Mouse (Mus musculus) gastrocnemius, adult 2 months (tissue): ENCODE measurements around the gene Plekhm3. TPM values are rescaled to one million over a fixed set of nuclear protein-coding genes. Genes with fewer than 3 reads are reported as not detected.

Experiments used
- DNase-seq: peaks from one replicate; pipeline ENCODE4 v3.0.0; 2022
- H3K27ac ChIP-seq: fragments of 200-600 bp; 2 replicates; pipeline ENCODE4 v1.8.1; 2022; ENCODE audit warnings: mild to moderate bottlenecking
- H3K4me3 ChIP-seq: fragments of 200-600 bp; 2 replicates; pipeline ENCODE4 v1.8.1; 2022; ENCODE audit warnings: mild to moderate bottlenecking, moderate library complexity
- CTCF ChIP-seq: fragments of 200-600 bp; IDR thresholded peaks from 2 replicates; pipeline ENCODE4 v1.8.1; 2022; ENCODE audit warnings: antibody characterized with exemption, mild to moderate bottlenecking, moderate library complexity
- intact Hi-C: fragments of 180-260 bp; cut with DNase I; formaldehyde crosslinking; loops from one replicate; pipeline ENCODE4 v1.15.1; 2025
- total RNA-seq, 2 experiments: library from RNA; stranded (reverse); gene quantifications; 2 replicates each; pipeline ENCODE4 v1.2.3; 2021

The Plekhm3 gene
- total RNA-seq, 2 experiments from 2014 or later, result 6.6 to 7.9 TPM

- no peak for DNase-seq
- H3K27ac ChIP-seq, result no peak overlapping the region
- intact Hi-C loops, result no loop called here
- no peak overlapping the region for H3K4me3 ChIP-seq
- no peak for TF ChIP-seq CTCF
These were observed 125.1 kb downstream of the Plekhm3 start for GRCm38 (mm10) chr1:64831552-64831951.

DNA sequence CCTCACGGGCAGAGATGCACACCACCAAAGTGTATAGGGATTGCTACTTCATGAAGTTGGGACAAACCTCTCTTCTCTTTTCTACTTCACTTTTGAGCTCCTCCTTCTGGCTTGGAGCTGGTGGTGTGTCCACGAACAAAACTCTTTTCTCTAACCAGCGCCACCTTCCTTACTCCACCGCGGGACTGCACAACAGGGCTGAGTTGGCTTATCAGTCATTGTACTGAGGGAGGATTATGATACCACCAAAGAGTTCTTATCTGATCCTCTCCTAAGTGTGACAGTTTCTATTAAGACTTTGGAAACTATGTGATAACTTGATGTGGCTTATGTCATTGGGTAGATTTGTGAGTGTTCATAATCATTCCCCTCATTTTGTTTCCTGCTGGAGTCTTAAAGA is 129.2 kb downstream of the Plekhm3 start:
- Histone ChIP-seq H3K27ac (no peak overlapping the region), H3K4me3 (no peak overlapping the region)
- DNase-seq, result no peak
- intact Hi-C loops, result no loop called here
- TF ChIP-seq CTCF, result no peak

DNA sequence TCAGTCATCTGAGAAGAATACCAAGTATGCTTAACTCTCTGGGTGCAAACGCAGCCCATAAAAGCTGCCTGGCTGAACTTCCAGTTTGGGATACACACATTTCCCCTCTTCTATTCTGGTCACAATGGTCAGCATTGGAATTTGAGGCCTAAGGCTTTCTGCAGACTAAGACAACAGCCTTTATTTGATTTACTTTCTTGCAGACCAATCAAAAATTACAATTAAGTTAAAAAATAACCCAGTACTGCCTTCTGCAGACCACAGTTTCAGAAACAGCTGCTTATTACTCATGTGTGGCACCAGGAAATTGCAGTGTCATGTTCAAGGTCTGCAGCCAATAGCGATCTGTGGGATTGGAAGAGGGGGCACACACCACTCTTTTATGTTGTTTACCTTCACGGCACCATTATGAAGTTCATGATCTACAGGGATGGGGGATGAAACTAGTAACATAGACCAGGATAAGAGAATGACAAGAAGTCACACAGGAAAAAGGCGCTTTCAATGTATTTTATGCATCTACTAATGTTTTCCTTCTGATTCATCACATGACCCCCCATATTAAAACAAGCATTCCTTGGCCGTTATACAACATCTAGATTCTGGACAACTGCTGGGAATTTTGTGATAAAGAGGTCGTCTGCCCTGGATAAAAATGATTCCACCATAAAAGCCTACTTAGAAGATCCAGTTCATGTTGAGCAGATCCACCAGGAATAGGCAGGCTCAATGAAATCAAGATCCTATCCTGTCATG is 130.1 kb downstream of the Plekhm3 start:
- intact Hi-C loops, result no loop called here
- Histone ChIP-seq H3K27ac (no peak overlapping the region), H3K4me3 (no peak overlapping the region)
- no peak for DNase-seq
- TF ChIP-seq CTCF, result no peak

DNA sequence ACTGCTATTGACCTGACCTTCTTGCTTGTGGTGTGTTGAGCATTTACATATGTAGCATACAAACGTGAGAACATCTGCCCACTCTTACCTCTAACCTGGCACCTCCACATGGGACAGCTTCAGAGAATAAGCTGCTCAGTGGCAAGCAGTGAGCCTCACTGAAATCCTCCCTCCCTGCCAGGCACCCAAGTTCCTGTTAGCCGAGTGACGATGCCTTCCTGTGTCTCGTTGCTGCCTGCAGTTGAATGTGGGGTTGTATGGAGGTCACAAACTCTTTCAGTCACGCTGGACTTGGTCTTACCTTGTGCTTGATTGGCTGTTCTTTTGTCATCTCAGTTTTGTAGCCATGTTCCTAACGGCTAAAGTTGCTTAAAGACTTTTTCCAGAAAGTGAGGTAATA is 133.1 kb downstream of the Plekhm3 start:
- TF ChIP-seq CTCF, result no peak
- no peak overlapping the region for H3K4me3 ChIP-seq
- intact Hi-C loops, result no loop called here
- no peak overlapping the region for H3K27ac ChIP-seq
- no peak for DNase-seq

DNA sequence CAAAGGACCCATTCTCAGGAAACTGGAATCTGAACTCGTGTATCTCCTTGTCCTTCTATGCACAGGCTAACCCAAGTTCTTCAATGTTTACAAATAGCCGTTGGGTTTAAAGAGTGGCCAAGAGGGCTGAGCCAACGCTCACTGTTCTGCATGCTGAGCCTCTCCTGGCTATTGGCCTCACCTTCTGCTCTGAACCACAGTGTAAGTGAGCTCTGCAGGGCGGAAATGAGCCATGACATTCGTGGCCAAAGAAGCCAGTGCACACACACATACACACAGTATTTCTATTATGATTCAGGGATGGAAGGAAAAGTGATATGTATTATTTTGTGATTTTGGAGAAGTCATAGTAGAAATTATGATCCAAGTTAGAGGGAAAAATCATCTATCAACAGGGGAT is 138.9 kb downstream of the Plekhm3 start:
- intact Hi-C loops, result loop anchor here (5.0 kb wide), 1 partner anchor 45 kb away; no protein-coding TSS in a partner anchor
- Histone ChIP-seq H3K27ac (no peak overlapping the region), H3K4me3 (no peak overlapping the region)
- no peak for DNase-seq
- no peak for TF ChIP-seq CTCF

DNA sequence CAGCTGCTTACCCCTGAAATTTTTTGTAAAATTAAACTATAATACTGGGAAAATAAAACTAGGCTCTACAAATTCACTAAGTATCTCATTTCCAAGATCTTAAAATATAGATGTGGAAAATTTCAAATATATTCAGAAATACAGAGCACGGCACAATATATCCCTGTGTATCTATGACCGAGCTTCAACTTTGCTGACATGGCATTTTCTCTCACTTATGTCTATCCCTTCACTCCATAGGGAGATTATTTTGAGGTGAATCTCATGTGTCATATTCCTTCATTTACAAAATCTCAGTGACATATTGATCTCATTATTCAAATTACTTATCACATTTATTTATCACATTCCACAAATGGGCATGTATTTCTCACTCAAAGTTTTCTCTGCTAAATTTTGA is 143.4 kb downstream of the Plekhm3 start:
- intact Hi-C loops, result no loop called here
- TF ChIP-seq CTCF, result no peak
- H3K27ac ChIP-seq, result no peak overlapping the region
- no peak for DNase-seq
- no peak overlapping the region for H3K4me3 ChIP-seq

DNA sequence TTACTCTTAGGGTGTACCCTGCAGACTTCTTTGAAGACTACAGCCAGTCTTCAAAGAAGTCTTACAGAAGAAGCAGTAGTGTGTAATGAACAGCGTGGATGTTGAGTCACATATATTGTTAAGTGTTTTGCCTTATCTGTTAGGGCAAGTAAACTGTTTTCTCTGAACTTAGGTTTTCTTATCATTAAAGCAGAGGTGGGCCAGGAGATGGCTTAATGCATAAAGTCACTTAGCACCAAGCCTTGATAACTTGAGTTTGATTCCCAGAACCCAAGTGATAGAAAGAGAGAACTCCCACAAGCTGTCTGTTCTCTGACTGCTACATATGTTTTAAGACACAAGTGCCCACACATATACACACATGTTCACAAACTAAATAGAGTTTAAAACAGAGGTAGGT is 144.7 kb downstream of the Plekhm3 start:
- no peak for TF ChIP-seq CTCF
- DNase-seq, result no peak
- H3K27ac ChIP-seq, result no peak overlapping the region
- intact Hi-C loops, result no loop called here
- no peak overlapping the region for H3K4me3 ChIP-seq

DNA sequence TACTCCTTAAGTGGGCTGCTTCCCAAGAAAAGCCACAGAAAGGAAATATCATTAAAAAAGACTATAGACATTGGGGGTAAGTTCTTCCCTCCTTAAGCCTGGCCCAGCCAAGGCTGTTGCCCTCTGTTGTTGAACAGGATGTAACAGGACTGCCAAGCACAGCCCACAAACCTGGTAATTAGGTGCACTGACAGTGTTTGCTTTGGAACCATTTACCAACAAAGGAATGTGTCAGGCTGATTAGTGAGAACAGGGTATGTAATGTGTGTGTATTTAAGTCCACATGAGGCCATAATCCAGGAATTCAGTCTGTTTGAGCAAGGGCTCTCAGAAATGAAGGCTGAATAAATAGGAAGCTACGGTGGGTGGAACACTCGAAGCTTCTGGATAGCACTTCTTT is 147.5 kb downstream of the Plekhm3 start:
- Histone ChIP-seq H3K27ac (no peak overlapping the region), H3K4me3 (no peak overlapping the region)
- intact Hi-C loops, result no loop called here
- no peak for TF ChIP-seq CTCF
- DNase-seq, result no peak

- Histone ChIP-seq H3K27ac (no peak overlapping the region), H3K4me3 (no peak overlapping the region)
- DNase-seq, result peak; percentile 37
- TF ChIP-seq CTCF, result no peak
- intact Hi-C loops, result no loop called here
These were observed 148.9 kb downstream of the Plekhm3 start for GRCm38 (mm10) chr1:64807766-64808165.

GRCm38 (mm10) chr1:64805217-64805616 is 151.4 kb downstream of the Plekhm3 start:
- no peak for TF ChIP-seq CTCF
- Histone ChIP-seq H3K27ac (no peak overlapping the region), H3K4me3 (no peak overlapping the region)
- intact Hi-C loops, result no loop called here
- no peak for DNase-seq

- Histone ChIP-seq H3K4me3 (no peak overlapping the region), H3K27ac (no peak overlapping the region)
- DNase-seq, result no peak
- TF ChIP-seq CTCF, result no peak
- intact Hi-C loops, result no loop called here
These were observed 154.0 kb downstream of the Plekhm3 start for GRCm38 (mm10) chr1:64802631-64803030.

DNA sequence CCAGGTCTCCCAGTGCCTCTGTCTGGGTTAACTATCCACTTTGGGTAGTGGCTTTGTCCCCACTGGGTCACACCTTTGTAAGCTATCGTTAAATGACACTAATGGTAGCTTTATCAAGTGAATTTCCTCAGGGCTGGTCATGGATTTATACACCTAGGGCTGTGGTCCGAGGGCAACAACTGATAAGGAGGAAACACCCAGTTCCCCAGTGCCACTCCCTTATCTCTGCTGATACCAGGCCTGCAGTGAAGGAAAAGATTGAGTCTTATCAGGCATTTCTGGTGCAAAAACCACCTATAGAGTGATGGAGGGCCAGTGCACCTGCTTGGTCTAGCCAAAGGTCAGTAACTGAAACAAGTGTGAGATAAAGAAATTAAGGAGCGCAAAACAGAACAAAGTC is 159.0 kb downstream of the Plekhm3 start:
- intact Hi-C loops, result loop anchor here (5.0 kb wide), 1 partner anchor 45 kb away; no protein-coding TSS in a partner anchor
- TF ChIP-seq CTCF, result no peak

DNA sequence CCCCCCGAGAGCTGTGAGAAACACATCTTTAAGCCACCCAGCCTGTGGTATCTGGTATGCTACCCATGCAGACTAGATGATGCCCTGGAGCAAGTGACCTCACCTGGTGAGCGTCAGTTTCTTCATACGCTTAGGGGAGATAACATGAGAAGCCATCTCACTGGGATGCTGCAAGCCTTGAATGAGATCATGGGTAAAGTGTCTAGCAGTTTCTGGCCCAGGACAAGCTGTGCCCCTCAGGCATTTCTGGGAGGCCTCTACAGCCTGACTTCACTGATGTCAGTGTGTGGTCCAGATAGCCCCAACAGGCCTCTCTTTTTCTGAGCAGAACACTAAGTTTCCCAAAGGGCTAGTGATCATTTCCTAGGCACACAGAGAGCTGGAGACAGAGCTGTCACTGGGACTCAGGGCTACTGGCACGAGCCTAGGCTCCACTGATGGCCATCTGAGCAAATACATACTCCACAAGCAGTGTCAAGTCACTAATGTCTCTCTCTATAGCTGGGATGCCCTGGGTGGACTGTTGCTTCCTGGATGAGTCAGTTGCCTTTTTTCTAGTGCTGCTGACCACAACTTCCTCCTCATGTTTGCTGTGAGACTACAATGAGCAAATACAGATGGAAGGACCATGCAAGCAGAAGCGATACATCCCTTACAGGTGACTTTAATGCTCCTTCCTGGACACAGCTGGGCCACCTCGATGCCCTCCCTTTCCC is 159.6 kb downstream of the Plekhm3 start:
- intact Hi-C loops, result loop anchor here (5.0 kb wide), 1 partner anchor 45 kb away; no protein-coding TSS in a partner anchor
- Histone ChIP-seq H3K4me3 (no peak overlapping the region), H3K27ac (no peak overlapping the region)
- no peak for TF ChIP-seq CTCF
- DNase-seq, result no peak

More for the DNA sequence above, 159.0 kb downstream of the Plekhm3 start:
- Histone ChIP-seq H3K27ac (no peak overlapping the region), H3K4me3 (no peak overlapping the region)
- no peak for DNase-seq
